Mouse (Mus musculus): ENCODE results near the gene Olfr1410. TPM values are rescaled to one million over a fixed set of nuclear protein-coding genes. Genes with fewer than 3 reads are reported as not detected.

Gene Olfr1410
- total and polyA plus RNA-seq, 3 experiments, result not detected

- Histone ChIP-seq H3K79me2 (ENCODE audit: control insufficient read depth, insufficient read depth, low read length, poor library complexity) (no peaks in the 10 kb centered on the region), H3K4me3 (ENCODE audit: control insufficient read depth in 1 of 2, insufficient read depth in 1 of 2, low read depth in 2 of 2, low read length in 2 of 2) (no peak overlapping the region), H3K9me3 (replicated peaks; ENCODE audit: insufficient read depth, low read length) (no peaks in the 10 kb centered on the region), H3K36me3 (ENCODE audit: control insufficient read depth in 1 of 2, insufficient read depth in 2 of 2, low read length in 2 of 2) (no peaks in the 10 kb centered on the region), H3K9ac (ENCODE audit: control insufficient read depth, low read depth, low read length, poor library complexity, severe bottlenecking) (no peak overlapping the region), H3K27ac (ENCODE audit: control insufficient read depth, low read depth, low read length) (no peak overlapping the region), H3K4me1 (ENCODE audit: control insufficient read depth in 1 of 2, insufficient read depth in 2 of 2, low read length in 2 of 2) (no peaks in the 10 kb centered on the region), H3K27me3 (ENCODE audit: control insufficient read depth in 1 of 2, insufficient read depth in 2 of 2, low read length in 2 of 2) (peaks cover 0 to 2% of the 10 kb centered on the region in 2 experiments; a peak in 2 of 4 replicates)
- DNase-seq (ENCODE audit: low read depth, low spot score), result no peak
- TF ChIP-seq NRF1 (IDR thresholded peaks at IDR 0.05; ENCODE audit: insufficient read depth, low read depth, low read length, poor library complexity, severe bottlenecking) (no peak), UBTF (IDR thresholded peaks at IDR 0.05; ENCODE audit: borderline replicate concordance, insufficient read depth, low read depth, low read length) (no peak), EP300 (IDR thresholded peaks at IDR 0.05; ENCODE audit: low read depth in 1 of 2, low read length in 2 of 2) (no peak), HCFC1 (IDR thresholded peaks at IDR 0.05; ENCODE audit: low read depth, low read length) (no peak), ZC3H11A (IDR thresholded peaks at IDR 0.05; ENCODE audit: low read depth, low read length) (no peak), ZKSCAN1 (IDR thresholded peaks at IDR 0.05; ENCODE audit: low read depth, low read length) (no peak), RCOR1 (IDR thresholded peaks at IDR 0.05; ENCODE audit: low read depth, low read length) (no peak), MAZ (IDR thresholded peaks at IDR 0.05; ENCODE audit: low read depth, low read length) (no peak)
These were observed 12.8 kb downstream of the Olfr1410 start for GRCm38 (mm10) chr1:92618360-92618759.

- no peaks in the 10 kb centered on the region for H3K36me3 ChIP-seq (ENCODE audit: control insufficient read depth in 1 of 2, insufficient read depth in 2 of 2, low read length in 2 of 2)
- H3K9ac ChIP-seq (ENCODE audit: control insufficient read depth, low read depth, low read length, poor library complexity, severe bottlenecking), result no peak overlapping the region
- TF ChIP-seq GATA1 (IDR thresholded peaks at IDR 0.05; ENCODE audit: low read depth, low read length) (peak; percentile 70), RCOR1 (IDR thresholded peaks at IDR 0.05; ENCODE audit: low read depth, low read length) (peak; percentile 53; the same call in 1 of the 2 replicates), ETS1 (IDR thresholded peaks at IDR 0.05; ENCODE audit: low read depth, low read length) (peak; percentile 20; the same call in 1 of the 2 replicates), TAL1 (IDR thresholded peaks at IDR 0.05; ENCODE audit: low read length) (peak; percentile 76), SMC3 (IDR thresholded peaks at IDR 0.05; ENCODE audit: low read depth, low read length) (no peak), EP300 (IDR thresholded peaks at IDR 0.05; ENCODE audit: low read depth in 1 of 2, low read length in 2 of 2) (peak; percentile 37 to 60; a peak in 3 of 4 replicates)
- H3K9me3 ChIP-seq (replicated peaks; ENCODE audit: insufficient read depth, low read length), result no peaks in the 10 kb centered on the region
- H3K27ac ChIP-seq (ENCODE audit: control insufficient read depth, low read depth, low read length), result no peak overlapping the region
- H3K4me1 ChIP-seq (ENCODE audit: control insufficient read depth in 1 of 2, insufficient read depth in 2 of 2, low read length in 2 of 2), result peaks cover 0 to 7% of the 10 kb centered on the region in 2 experiments; a peak in 1 of 4 replicates
- no peaks in the 10 kb centered on the region for H3K79me2 ChIP-seq (ENCODE audit: control insufficient read depth, insufficient read depth, low read length, poor library complexity)
- peaks cover 0 to 5% of the 10 kb centered on the region in 2 experiments; a peak in 3 of 4 replicates for H3K27me3 ChIP-seq (ENCODE audit: control insufficient read depth in 1 of 2, insufficient read depth in 2 of 2, low read length in 2 of 2)
- peak; percentile 60 for DNase-seq (ENCODE audit: low read depth, low spot score)
- H3K4me3 ChIP-seq (ENCODE audit: control insufficient read depth in 1 of 2, insufficient read depth in 1 of 2, low read depth in 2 of 2, low read length in 2 of 2), result no peak overlapping the region
These were observed 22.6 kb downstream of the Olfr1410 start for GRCm38 (mm10) chr1:92628227-92628626.

- no peak for DNase-seq (ENCODE audit: low read depth, low spot score)
- Histone ChIP-seq H3K4me3 (ENCODE audit: control insufficient read depth in 1 of 2, insufficient read depth in 1 of 2, low read depth in 2 of 2, low read length in 2 of 2) (no peak overlapping the region), H3K79me2 (ENCODE audit: control insufficient read depth, insufficient read depth, low read length, poor library complexity) (no peaks in the 10 kb centered on the region), H3K36me3 (ENCODE audit: control insufficient read depth in 1 of 2, insufficient read depth in 2 of 2, low read length in 2 of 2) (peaks cover 0 to 2% of the 10 kb centered on the region in 2 experiments; a peak in 1 of 4 replicates), H3K9me3 (replicated peaks; ENCODE audit: insufficient read depth, low read length) (no peaks in the 10 kb centered on the region), H3K27me3 (ENCODE audit: control insufficient read depth in 1 of 2, insufficient read depth in 2 of 2, low read length in 2 of 2) (no peaks in the 10 kb centered on the region), H3K27ac (ENCODE audit: control insufficient read depth, low read depth, low read length) (no peak overlapping the region), H3K4me1 (ENCODE audit: control insufficient read depth in 1 of 2, insufficient read depth in 2 of 2, low read length in 2 of 2) (peaks cover 0 to 7% of the 10 kb centered on the region in 2 experiments; a peak in 1 of 4 replicates), H3K9ac (ENCODE audit: control insufficient read depth, low read depth, low read length, poor library complexity, severe bottlenecking) (no peak overlapping the region)
- TF ChIP-seq USF2 (IDR thresholded peaks at IDR 0.05; ENCODE audit: borderline replicate concordance in 1 of 2, insufficient read depth in 1 of 2, low read depth in 1 of 2, low read length in 2 of 2) (no peak), TCF12 (IDR thresholded peaks at IDR 0.05; ENCODE audit: low read depth, low read length) (no peak), ZKSCAN1 (IDR thresholded peaks at IDR 0.05; ENCODE audit: low read depth, low read length) (no peak), MAZ (IDR thresholded peaks at IDR 0.05; ENCODE audit: low read depth, low read length) (no peak), EP300 (IDR thresholded peaks at IDR 0.05; ENCODE audit: low read depth in 1 of 2, low read length in 2 of 2) (no peak), HCFC1 (IDR thresholded peaks at IDR 0.05; ENCODE audit: low read depth, low read length) (no peak), E2F4 (IDR thresholded peaks at IDR 0.05; ENCODE audit: borderline replicate concordance, low read depth, low read length) (no peak), CHD2 (IDR thresholded peaks at IDR 0.05; ENCODE audit: low read length) (no peak), NRF1 (IDR thresholded peaks at IDR 0.05; ENCODE audit: insufficient read depth, low read depth, low read length, poor library complexity, severe bottlenecking) (no peak), KAT2A (conservative IDR thresholded peaks at IDR 0.05; ENCODE audit: low read depth, low read length) (no peak), MAFK (IDR thresholded peaks at IDR 0.05; ENCODE audit: borderline replicate concordance, low read depth, low read length) (no peak), BHLHE40 (IDR thresholded peaks at IDR 0.05; ENCODE audit: borderline replicate concordance, low read depth, low read length) (no peak), CTCF (IDR thresholded peaks at IDR 0.05 in 2 of 3, conservative IDR thresholded peaks at IDR 0.05 in 1 of 3; ENCODE audit: control insufficient read depth in 1 of 3, insufficient read depth in 1 of 3, low read depth in 2 of 3, low read length in 3 of 3, poor library complexity in 1 of 3, severe bottlenecking in 1 of 3) (no peak), TBP (IDR thresholded peaks at IDR 0.05; ENCODE audit: low read depth, low read length) (no peak), TAL1 (IDR thresholded peaks at IDR 0.05; ENCODE audit: low read length) (no peak), POLR2AphosphoS5 (IDR thresholded peaks at IDR 0.05; ENCODE audit: borderline replicate concordance, low read depth, low read length) (no peak), UBTF (IDR thresholded peaks at IDR 0.05; ENCODE audit: borderline replicate concordance, insufficient read depth, low read depth, low read length) (no peak), RCOR1 (IDR thresholded peaks at IDR 0.05; ENCODE audit: low read depth, low read length) (no peak), GATA1 (IDR thresholded peaks at IDR 0.05; ENCODE audit: low read depth, low read length) (no peak)
These were observed 26.6 kb downstream of the Olfr1410 start for GRCm38 (mm10) chr1:92632196-92632595.
